Mouse (Mus musculus) spleen, adult 2 months (tissue): ENCODE results near the gene Pitpnc1.

Source experiments
- CTCF ChIP-seq: fragments of 200-500 bp; IDR thresholded peaks from 2 replicates; pipeline ENCODE4 v1.5.1; 2011; ENCODE audit warnings: mild to moderate bottlenecking, inconsistent platforms; ENCODE audit not compliant: insufficient read depth, insufficient read length, insufficient replicate concordance; ENCODE audit errors: extremely low read depth
- POLR2A ChIP-seq: fragments of 200-500 bp; IDR thresholded peaks from 2 replicates; pipeline ENCODE4 v1.6.1; 2011; ENCODE audit warnings: low read depth, low read length, inconsistent platforms

- TF ChIP-seq CTCF (no peak), POLR2A (no peak)
Measured at GRCm38 (mm10) chr11:107445683-107446082, 24.8 kb downstream of the Pitpnc1 start.
